Mouse (Mus musculus): ENCODE measurements at regions not wholly inside any gene's neighbourhood (a gene's known extent, or its start where the extent isn't known, plus 50 kb on each side); places are given as distances from the start of the nearest gene placed in this dataset.

DNA sequence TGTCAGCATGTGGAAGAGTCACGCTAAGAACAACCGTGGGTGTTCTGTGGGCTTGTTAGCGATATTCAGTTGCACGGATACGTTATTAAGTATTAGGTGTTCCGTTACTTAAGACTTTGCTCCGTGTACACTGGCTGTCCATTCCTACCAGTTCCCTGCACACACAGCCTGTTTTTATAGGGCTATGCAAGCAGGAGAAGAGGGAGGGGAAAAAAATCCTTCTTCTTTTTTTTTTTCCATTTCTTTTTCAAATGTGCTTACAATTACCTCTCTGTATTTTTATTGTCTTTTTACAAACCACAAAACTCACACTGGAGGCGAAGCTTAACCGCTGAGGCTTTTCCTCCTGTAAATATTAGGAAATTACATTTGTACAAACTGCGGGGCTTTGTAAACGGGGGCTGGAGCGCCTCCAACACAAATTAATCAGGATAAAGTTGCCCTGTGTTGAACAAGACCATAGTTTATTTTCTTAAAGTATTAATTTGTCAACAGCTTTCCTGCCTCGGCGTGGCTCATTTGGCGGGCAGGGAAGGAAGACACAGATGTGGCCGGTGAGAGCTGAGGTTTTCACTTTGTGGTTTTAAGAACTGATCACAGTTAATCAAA is 340.8 kb upstream of the Mki67 start:
- DNase-seq: no peak

DNA sequence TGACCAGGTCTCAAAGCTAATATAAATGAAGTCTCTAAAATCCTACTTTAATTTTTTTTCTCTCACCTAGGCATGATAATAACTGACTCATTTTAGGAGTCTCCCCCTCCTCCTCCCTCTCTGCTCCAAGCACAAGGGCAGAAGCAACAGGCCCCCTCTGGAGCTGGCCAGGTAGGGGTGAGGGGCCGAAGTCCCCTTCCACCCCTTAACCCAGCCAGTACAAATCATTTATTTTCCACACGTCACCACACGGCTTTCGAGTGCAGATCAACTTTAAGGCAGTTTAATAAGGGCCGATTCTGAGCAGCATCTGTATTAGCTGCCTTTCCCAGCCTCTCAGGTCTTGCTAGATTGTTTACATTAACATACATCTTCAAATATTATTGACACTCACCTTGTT is 342.2 kb upstream of the Mki67 start:
- no peak for DNase-seq

DNA sequence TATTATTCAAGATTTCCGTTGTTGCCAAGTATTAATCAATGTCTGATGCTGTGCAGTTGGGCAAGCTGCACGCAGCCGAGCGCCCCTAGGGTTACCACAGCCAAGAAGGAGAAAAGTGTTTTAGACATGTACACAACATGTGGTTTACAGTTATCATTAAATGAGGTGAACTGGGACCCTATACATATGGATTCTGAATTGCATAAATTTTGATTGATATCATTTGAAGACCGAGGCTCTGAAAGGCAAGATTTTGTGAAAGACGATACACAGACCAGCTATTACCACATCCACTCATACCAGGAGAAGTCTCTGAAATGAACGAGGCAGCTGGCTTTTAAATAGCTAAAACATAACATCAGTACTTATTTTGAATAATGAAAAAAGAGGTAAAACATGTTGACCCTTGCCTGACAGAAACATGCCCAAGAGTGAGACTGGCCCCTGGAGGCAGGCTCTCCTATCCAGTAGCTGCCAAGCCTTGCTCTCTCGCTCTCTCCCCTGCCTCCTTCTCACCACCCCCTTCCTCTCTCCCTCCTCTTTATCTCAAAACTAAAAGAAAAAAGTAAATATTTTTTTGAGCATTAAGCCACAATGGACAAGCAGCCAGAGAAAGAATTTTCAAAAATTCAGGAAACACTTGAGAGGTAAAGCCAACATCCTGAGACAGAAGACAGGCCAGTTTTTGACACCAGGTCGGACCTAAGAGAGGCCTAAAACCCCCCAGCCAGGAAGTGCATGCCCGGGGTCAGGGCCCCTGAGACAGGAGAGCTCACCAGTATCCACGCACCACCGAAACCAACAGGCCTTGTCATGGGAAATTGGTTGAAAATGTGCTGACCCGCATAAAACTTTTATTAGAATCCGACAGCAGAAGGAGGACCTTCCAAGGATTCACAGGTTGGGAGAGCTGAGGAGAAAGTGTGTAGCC is 342.9 kb upstream of the Mki67 start:
- DNase-seq: no peak

DNA sequence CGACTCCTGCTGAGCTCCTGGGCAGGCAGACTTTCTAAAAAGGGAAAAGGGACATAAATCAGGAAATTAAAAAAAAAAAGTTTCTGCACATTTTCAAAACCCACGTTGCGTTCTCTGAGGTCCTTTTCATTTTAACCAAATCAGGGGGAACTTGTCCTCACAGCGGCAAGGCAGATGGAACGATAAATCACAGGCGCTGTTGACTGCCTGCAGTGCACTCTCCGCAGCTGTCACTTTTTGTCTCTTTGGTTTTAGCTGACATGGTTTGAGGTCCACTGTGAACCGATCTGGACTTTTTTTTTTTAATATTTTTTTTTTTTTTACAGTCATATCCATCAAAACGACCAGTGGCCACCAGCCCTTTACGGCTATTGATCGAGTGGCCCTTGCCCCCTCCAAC is 343.7 kb upstream of the Mki67 start:
- no peak for DNase-seq

DNA sequence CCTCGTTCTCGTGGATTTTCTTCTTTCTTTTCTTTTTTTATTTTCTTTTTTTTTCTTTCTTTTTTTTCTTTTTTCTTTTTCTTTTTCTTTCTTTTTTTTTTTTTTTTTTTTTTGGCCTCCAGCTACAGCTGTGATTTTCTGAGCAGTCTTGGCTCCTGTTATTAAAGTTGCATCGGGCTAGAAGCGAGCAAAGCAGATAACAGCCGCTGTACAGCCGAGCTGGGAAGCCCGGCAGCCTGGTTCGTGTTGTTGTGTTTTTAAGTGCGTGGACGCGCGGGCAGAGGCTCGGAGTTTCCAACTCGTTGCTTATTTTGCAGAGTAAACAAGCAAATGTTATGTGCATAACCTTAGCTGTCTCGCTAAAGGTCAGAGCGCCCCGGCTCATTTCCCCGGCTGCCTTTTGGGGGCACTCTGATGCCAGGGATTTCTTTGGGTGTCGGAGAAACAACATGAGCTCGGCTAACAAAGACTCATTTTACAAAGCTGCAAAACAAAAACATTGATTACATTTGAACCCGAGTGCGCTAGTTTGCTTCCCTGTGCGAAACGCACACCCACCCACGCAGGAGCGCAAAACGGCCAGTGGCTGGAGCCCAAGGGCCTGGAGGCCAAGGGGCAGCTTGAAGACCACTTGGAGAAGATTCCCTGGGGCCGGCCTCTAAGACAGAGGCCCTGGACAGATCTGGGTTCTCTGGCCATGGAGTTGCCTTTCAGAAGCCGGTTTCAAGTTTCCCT is 344.3 kb upstream of the Mki67 start:
- peak; percentile 56 to 68 for DNase-seq

DNA sequence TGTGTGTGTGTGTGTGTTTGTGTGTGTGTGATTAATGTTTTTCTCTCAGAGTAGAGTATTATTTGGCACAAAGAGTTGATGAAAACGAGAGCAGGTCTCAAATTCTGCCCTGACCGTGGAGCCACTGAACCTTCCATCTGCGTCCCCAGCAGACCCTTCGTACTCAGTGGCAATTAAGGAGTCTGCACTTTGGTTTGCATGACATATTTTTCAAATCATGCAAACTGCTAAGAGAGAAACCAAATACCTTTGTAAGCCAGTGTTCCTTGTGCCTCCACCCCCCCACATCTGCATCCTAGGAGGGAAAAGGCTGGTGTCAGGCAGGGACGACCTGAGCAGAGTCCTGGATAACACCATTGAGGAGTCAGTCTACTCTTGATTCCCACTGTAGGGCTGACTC is 346.5 kb upstream of the Mki67 start:
- DNase-seq: no peak

DNA sequence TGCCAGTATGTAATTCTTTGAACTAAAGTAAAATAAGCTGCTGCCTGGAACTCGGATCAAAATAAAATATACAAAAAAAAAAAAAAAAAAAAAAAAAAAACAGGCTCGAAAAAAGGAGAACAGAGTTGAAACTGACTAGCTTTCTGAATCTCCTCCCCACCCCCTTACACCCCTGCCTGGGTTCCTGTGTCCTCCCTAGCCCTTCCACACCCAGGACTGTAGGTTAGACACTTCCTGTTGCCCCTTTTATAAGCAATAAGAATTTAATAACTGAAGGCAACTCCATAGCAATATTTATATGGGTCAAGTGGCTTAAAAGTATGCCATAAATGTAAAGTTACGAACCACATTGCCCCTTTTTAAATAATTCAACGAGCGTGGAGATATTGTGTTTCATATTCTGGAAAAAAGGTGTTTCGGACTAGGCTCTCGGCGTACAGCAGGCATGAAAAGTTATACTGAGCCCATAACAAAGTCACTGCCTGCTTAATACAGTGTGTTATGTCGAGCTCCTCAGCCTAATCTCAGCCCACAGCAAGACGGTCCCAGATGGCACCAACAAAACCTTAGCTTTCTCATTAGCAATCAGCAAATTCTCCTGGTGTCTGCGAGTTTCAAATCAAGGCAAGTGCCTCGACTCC is 349.0 kb upstream of the Mki67 start:
- DNase-seq: no peak

DNA sequence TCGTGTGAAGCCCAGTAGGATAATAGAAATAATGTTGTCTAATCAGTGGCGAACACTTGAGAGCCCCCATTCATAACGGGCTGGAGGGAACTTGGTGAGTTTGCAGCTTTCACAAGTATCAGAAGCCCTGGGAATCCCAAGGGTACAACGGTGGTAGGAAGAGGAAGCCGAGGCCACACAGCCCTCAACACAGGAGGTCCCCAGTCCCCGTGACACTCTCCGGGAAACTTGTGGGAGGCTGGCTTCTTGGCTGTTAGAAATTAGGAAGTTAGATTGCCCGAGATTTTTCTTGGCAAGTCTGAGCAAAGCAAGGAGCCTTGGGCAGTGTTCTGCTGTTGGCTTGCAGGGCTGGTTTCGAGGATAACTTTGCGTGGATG is 349.5 kb upstream of the Mki67 start:
- no peak for DNase-seq

DNA sequence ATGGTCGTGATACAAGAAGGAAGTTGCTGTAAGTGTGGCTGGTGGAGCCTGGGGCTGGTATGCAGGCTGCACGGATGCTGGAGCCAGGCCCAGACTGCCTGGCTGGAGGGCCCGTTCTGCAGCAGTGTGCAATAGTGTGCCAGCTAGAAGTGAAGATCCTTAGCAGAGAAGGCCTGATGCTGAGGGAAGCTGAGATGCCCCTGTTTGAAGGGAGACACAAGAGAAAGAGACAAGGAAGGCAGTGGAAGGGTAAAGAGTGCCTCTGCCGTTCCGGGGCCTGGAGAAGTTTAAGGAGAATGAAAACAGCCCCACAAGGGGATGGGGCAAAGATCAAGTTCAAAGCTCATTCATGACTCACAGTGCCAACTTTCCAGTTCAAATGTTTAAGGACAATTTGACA is 354.7 kb upstream of the Mki67 start:
- peak in 1 of 2 experiments; percentile 37 for DNase-seq

DNA sequence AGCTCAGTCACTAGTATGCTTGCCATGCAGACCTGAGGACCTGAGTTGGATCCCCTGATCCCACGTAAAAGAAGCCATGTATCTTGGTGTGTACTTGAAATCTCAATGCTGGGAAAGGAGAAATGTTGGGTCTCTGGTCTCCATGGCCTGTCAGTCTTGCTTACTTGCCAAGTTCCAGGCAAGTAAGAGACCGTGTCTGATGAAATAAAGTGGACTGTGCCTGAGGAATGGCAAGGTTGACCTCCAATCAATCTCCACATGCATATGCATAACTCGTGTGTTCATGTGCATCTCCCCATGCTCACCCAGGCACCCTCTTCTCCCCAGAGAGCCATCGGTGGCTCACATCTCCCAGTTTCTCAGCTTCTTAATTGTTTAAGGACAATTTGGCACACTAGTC is 355.2 kb upstream of the Mki67 start:
- no peak for DNase-seq

- DNase-seq: no peak
Observed at GRCm38 (mm10) chr7:136073265-136073799, 357.2 kb upstream of the Mki67 start.

DNA sequence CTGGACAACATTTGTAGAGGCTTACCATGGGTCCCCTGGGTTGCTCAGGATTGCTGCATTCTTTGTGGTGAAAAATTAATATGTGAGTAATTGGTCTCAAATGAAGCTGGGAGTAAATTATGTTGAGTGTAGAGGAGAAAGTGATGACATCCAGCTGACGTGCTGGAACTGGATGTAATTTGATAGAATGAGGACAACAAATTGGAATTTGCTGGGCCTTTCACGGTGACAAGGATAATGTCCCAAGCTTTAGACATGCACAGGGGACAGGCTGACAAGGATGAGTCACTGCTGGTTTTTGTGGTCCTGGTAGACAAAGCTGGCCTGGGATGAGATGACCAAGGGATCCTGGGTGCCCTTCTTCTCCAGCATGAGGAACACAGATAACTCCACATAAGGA is 357.9 kb upstream of the Mki67 start:
- DNase-seq: no peak

GRCm38 (mm10) chr7:136081534-136082252 is 365.5 kb upstream of the Mki67 start:
- no peak for DNase-seq

- DNase-seq: no peak
Observed at GRCm38 (mm10) chr7:136082253-136082867, 366.2 kb upstream of the Mki67 start.

GRCm38 (mm10) chr7:136083005-136083404 is 366.8 kb upstream of the Mki67 start:
- DNase-seq: no peak

GRCm38 (mm10) chr7:136083571-136084342 is 367.6 kb upstream of the Mki67 start:
- DNase-seq: no peak

- DNase-seq: no peak
Observed at GRCm38 (mm10) chr7:136088785-136089184, 372.6 kb upstream of the Mki67 start.

- no peak for DNase-seq
Observed at GRCm38 (mm10) chr7:136094681-136095360, 378.7 kb upstream of the Mki67 start.

DNA sequence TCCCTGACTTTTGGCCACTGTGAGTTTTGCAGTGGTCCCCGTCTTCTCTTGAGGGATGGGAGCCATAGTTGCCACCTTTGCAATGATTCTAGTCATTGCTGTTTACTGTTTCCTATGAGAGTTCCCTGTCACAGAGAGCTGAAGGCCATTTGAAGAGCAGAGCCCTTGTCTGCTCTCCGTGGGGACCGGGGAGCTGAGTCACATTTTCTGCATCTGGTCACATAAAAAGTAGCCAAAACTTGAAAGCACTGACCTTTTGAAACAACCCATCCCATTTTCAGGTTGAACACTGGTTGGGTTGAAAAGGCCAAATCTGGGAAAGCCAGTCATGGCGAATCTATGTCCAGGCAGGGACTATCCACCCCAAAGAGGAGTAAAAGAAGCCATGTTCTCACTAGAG is 387.9 kb upstream of the Mki67 start:
- no peak for DNase-seq

DNA sequence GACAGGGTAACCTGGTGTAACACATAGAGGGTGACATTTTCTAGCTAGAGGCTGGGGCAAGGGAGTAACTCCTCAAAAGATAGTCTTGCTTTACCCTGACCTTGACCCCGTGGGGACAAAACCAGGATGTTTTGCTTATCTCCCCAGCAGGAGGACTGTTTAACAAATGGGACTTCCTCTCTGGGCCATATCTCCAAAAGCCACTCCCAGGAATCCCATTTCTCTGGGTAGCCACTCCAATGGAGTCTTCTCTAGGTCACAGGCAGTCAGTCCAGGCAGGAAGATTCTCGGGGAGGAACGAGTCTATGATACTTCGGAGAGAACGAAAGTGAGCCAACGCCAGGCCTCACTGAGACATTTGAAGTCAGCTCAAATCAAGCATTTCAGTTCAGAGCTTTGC is 396.0 kb upstream of the Mki67 start:
- peak in 1 of 2 experiments; percentile 21 for DNase-seq
